Mouse (Mus musculus) lung, embryonic 14.5 days (tissue): ENCODE measurements at regions not wholly inside any gene's neighbourhood (a gene's known extent, or its start where the extent isn't known, plus 50 kb on each side); places are given as distances from the start of the nearest gene placed in this dataset.

ENCODE experiments used
- ATAC-seq: fragments of 200-750 bp; cut with Nextera tagmentation; 2 replicates; pipeline ENCODE4 v1.8.0; 2017; ENCODE audit warnings: mild to moderate bottlenecking, moderate TSS enrichment, moderate library complexity; ENCODE audit not compliant: insufficient read depth
- DNase-seq: peaks from one replicate; pipeline ENCODE4 v3.0.0-alpha.2; 2015
- H3K27ac ChIP-seq: fragments of 300-500 bp; sonication (generic); 2 replicates; pipeline ENCODE4 v1.5.1; 2014; ENCODE audit warnings: low read depth, mild to moderate bottlenecking, moderate library complexity
- H3K27me3 ChIP-seq: fragments of 300-500 bp; sonication (generic); 2 replicates; pipeline ENCODE4 v1.6.1; 2014; ENCODE audit warnings: low read length, control low read depth; ENCODE audit not compliant: insufficient read depth
- H3K36me3 ChIP-seq: fragments of 300-500 bp; sonication (generic); 2 replicates; pipeline ENCODE4 v1.6.1; 2014; ENCODE audit warnings: control low read depth; ENCODE audit not compliant: insufficient read depth
- H3K4me1 ChIP-seq: fragments of 300-500 bp; sonication (generic); 2 replicates; pipeline ENCODE4 v1.6.1; 2014; ENCODE audit warnings: antibody characterized with exemption, control low read depth; ENCODE audit not compliant: insufficient read depth
- H3K4me2 ChIP-seq: fragments of 300-500 bp; sonication (generic); 2 replicates; pipeline ENCODE4 v1.6.1; 2014; ENCODE audit warnings: mild to moderate bottlenecking
- H3K4me3 ChIP-seq: fragments of 300-500 bp; sonication (generic); 2 replicates; pipeline ENCODE4 v1.5.1; 2014; ENCODE audit warnings: low read depth, low read length
- H3K9ac ChIP-seq: fragments of 300-500 bp; sonication (generic); 2 replicates; pipeline ENCODE4 v1.6.1; 2014
- H3K9me3 ChIP-seq: fragments of 300-500 bp; sonication (generic); 2 replicates; pipeline ENCODE4 v1.6.1; 2016; ENCODE audit warnings: low read depth, low read length, control low read depth
- CTCF ChIP-seq: IDR thresholded peaks from 2 replicates; pipeline ENCODE4 v1.5.1; 2016; ENCODE audit warnings: antibody characterized with exemption, low read depth
- WGBS: fragments of 180-500 bp; shearing (Covaris S2); extraction: QIAGEN DNeasy Blood & Tissue Kit; methylation state at CpG from one replicate; pipeline ENCODE4 v1.1.7; 2014; 5-methylcytosine and 5-hydroxymethylcytosine counted together

GRCm38 (mm10) chr3:136993473-136993872 is 323.5 kb downstream of the Ppp3ca start:
- Histone ChIP-seq H3K9me3 (no peaks in the 10 kb centered on the region), H3K9ac (no peak overlapping the region), H3K4me2 (no peak overlapping the region), H3K27ac (no peak overlapping the region), H3K4me3 (no peak overlapping the region), H3K36me3 (no peaks in the 10 kb centered on the region), H3K4me1 (no peaks in the 10 kb centered on the region), H3K27me3 (no peaks in the 10 kb centered on the region)
- WGBS = 40% methylated on average over 2 of the region's 2 CpGs
- ATAC-seq (peak; percentile 82), DNase-seq (peak; percentile 66)
- no peak for TF ChIP-seq CTCF

- ATAC-seq = no peak
- H3K9ac ChIP-seq = no peak overlapping the region
- WGBS = 86% methylated on average over 8 of the region's 8 CpGs
Observed at GRCm38 (mm10) chr3:136994361-136995083, 324.6 kb downstream of the Ppp3ca start.

GRCm38 (mm10) chr3:136995611-136996335 is 325.8 kb downstream of the Ppp3ca start:
- no peak overlapping the region for H3K4me3 ChIP-seq
- no peaks in the 10 kb centered on the region for H3K4me1 ChIP-seq
- no peak overlapping the region for H3K9ac ChIP-seq
- no peak for TF ChIP-seq CTCF
- WGBS = 91% methylated on average over 3 of the region's 3 CpGs
- H3K4me2 ChIP-seq = no peak overlapping the region
- no peaks in the 10 kb centered on the region for H3K27me3 ChIP-seq
- no peak for DNase-seq
- no peaks in the 10 kb centered on the region for H3K36me3 ChIP-seq
- no peak overlapping the region for H3K27ac ChIP-seq
- H3K9me3 ChIP-seq = no peaks in the 10 kb centered on the region
- no peak for ATAC-seq

More at GRCm38 (mm10) chr3:136994361-136995083, 324.6 kb downstream of the Ppp3ca start:
- DNase-seq = no peak
- Histone ChIP-seq H3K4me3 (no peak overlapping the region), H3K36me3 (no peaks in the 10 kb centered on the region), H3K27me3 (no peaks in the 10 kb centered on the region), H3K4me2 (no peak overlapping the region), H3K4me1 (no peaks in the 10 kb centered on the region), H3K9me3 (no peaks in the 10 kb centered on the region), H3K27ac (no peak overlapping the region)
- no peak for TF ChIP-seq CTCF

- ATAC-seq = no peak
- Histone ChIP-seq H3K9me3 (no peaks in the 10 kb centered on the region), H3K4me3 (no peak overlapping the region), H3K36me3 (no peaks in the 10 kb centered on the region), H3K27me3 (no peaks in the 10 kb centered on the region), H3K4me1 (no peaks in the 10 kb centered on the region), H3K9ac (no peak overlapping the region), H3K27ac (no peak overlapping the region), H3K4me2 (no peak overlapping the region)
- WGBS = 67% methylated on average over 5 of the region's 5 CpGs
- DNase-seq = no peak
- TF ChIP-seq CTCF = no peak
Observed at GRCm38 (mm10) chr3:136996381-136996895, 326.5 kb downstream of the Ppp3ca start.

- H3K4me3 ChIP-seq = no peak overlapping the region
- no peaks in the 10 kb centered on the region for H3K36me3 ChIP-seq
- H3K9me3 ChIP-seq = no peaks in the 10 kb centered on the region
- H3K4me1 ChIP-seq = no peaks in the 10 kb centered on the region
- TF ChIP-seq CTCF = no peak
- WGBS = 55% methylated on average over 2 of the region's 2 CpGs
- no peak overlapping the region for H3K4me2 ChIP-seq
- no peaks in the 10 kb centered on the region for H3K27me3 ChIP-seq
- H3K9ac ChIP-seq = no peak overlapping the region
- DNase-seq = peak; percentile 13
- no peak for ATAC-seq
- H3K27ac ChIP-seq = no peak overlapping the region
Observed at GRCm38 (mm10) chr3:137011551-137011950, 329.3 kb upstream of the Emcn start.

GRCm38 (mm10) chr3:137014686-137015085 is 326.2 kb upstream of the Emcn start:
- no peak overlapping the region for H3K27ac ChIP-seq
- DNase-seq (peak; percentile 89), ATAC-seq (0 out of 2 replicates have a peak, but pooled peaks have one; percentile 35)
- WGBS = 49% methylated on average over 2 of the region's 2 CpGs
- no peak overlapping the region for H3K9ac ChIP-seq
- no peaks in the 10 kb centered on the region for H3K36me3 ChIP-seq
- H3K27me3 ChIP-seq = no peaks in the 10 kb centered on the region
- no peaks in the 10 kb centered on the region for H3K9me3 ChIP-seq
- no peak overlapping the region for H3K4me2 ChIP-seq
- no peak overlapping the region for H3K4me3 ChIP-seq
- no peaks in the 10 kb centered on the region for H3K4me1 ChIP-seq
- TF ChIP-seq CTCF = no peak

- ATAC-seq (no peak), DNase-seq (no peak)
- WGBS = 77% methylated on average over 3 of the region's 3 CpGs
- Histone ChIP-seq H3K36me3 (no peaks in the 10 kb centered on the region), H3K27me3 (no peaks in the 10 kb centered on the region), H3K4me1 (no peaks in the 10 kb centered on the region), H3K9me3 (no peaks in the 10 kb centered on the region), H3K4me2 (no peak overlapping the region), H3K27ac (no peak overlapping the region), H3K9ac (no peak overlapping the region), H3K4me3 (no peak overlapping the region)
- no peak for TF ChIP-seq CTCF
Observed at GRCm38 (mm10) chr3:137015199-137015598, 325.7 kb upstream of the Emcn start.
